Mouse (Mus musculus) naive thymus-derived CD4-positive, alpha-beta T cell, adult 5 months (primary cell): ENCODE measurements around the gene Prl7d1. TPM values are rescaled to one million over a fixed set of nuclear protein-coding genes. Genes with fewer than 3 reads are reported as not detected.

Experiments
- polyA plus RNA-seq: library from polyadenylated mRNA; unstranded; fragments of 100-300 nt; shearing (Covaris generic); gene quantifications from one replicate; pipeline ENCODE4 v1.2.1, GENCODE M21; 2017

Gene Prl7d1
- polyA plus RNA-seq: not detected

GRCm38 (mm10) chr13:27716636-27717035 is at the start of gene Prl7d1:
Gene Prl7d1 (minus strand): TSS chr13:27716736.

GRCm38 (mm10) chr13:27667936-27668335 is 48.6 kb downstream of the Prl7d1 start, which contains the start of gene Prl7a2:
Gene Prl7a2 (minus strand): TSS chr13:27668036.

Other genes starting within 250 kb of the Prl7d1 start
- not detected for gene Prl8a8, start 203.5 kb downstream of the Prl7d1 start, polyA plus RNA-seq
- not detected for gene Prl8a9, start 152.1 kb downstream of the Prl7d1 start, polyA plus RNA-seq
- not detected for gene Prl8a1, start 134.6 kb downstream of the Prl7d1 start, polyA plus RNA-seq
- gene Prl7b1, start 106.2 kb downstream of the Prl7d1 start, polyA plus RNA-seq: not detected
- not detected for gene Prl7a1, start 74.2 kb downstream of the Prl7d1 start, polyA plus RNA-seq
- gene Prl7a2, start 48.7 kb downstream of the Prl7d1 start, polyA plus RNA-seq: not detected
- not detected for gene Prl7c1, start 64.1 kb upstream of the Prl7d1 start, polyA plus RNA-seq
- not detected for gene Prl2a1, start 84.9 kb upstream of the Prl7d1 start, polyA plus RNA-seq
- not detected for gene Prl2c1, start 132.6 kb upstream of the Prl7d1 start, polyA plus RNA-seq